8 mouse cellular contexts compared by ENCODE assay signal in the genomic region with DNA sequence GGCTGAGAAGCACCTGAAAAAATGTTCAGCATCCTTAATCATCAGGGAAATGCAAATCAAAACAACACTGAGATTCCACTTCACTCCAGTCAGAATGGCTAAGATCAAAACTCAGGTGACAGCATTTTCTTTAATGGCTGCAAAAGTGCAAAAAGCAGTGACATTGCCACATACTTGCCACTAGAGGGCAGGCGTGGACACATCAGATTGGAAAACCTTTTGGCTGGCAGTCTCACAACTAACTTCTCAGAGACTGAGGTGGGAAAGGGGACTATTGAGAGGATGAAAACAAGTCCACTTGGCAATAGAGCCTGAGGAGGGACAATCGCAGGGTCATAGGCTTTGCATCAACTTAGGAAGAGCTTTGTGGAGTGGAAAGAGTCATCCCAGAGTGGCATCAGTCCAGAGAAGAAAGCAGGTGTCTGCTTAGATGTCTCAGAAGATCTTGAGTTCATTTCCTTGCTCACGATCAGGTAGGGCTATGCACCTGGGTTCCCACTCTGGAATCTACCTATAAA. TPM values are rescaled to one million over a fixed set of nuclear protein-coding genes. Genes with fewer than 3 reads are reported as not detected.
DNase-seq lines count a peak whose midpoint lies in the region; ATAC-seq lines count a peak whose summit lies in the region.

No protein-coding gene starts in this region.

- no peak for ATAC-seq in cerebellum, adult (ENCODE audit: insufficient number of reproducible peaks, low FRiP score, low TSS enrichment)
- ATAC-seq in megakaryocyte, adult 5-6 weeks (ENCODE audit: poor library complexity, severe bottlenecking): peak; percentile 72

- peak; percentile 43 for DNase-seq in cerebellum, adult 11 months
- peak; percentile 33 for DNase-seq in left cerebral cortex, postnatal 4 days
- no peak for DNase-seq in left cerebral cortex, postnatal 36 days (ENCODE audit: low spot score in 2 of 2)
- DNase-seq in c-Kit-positive CD71-negative TER-119-negative erythroid progenitor cells, embryonic 14.5 days (ENCODE audit: low read depth): peak; percentile 31
- peak; percentile 46 for DNase-seq in heart, postnatal 4 days
- DNase-seq in natural killer cell, adult 2 months (ENCODE audit: low spot score in 2 of 2): no peak

- intact Hi-C loops in left cerebral cortex, postnatal 4 days (cut with DNase I): no loop called here
- intact Hi-C loops in left cerebral cortex, postnatal 36 days (cut with DNase I): loop anchor here (2.0 kb wide), 1 partner anchor 25 kb away; a partner anchor contains a TSS

RNA-seq across cellular contexts. Expression of a gene that starts 25.0 kb away (rescaled TPM):
- total RNA-seq in left cerebral cortex, postnatal 4 days (2021): 10 to 100 TPM; 82.2 to 85.4 TPM
- total RNA-seq in left cerebral cortex, postnatal 36 days (2021): 10 to 100 TPM; 28.1 to 34.6 TPM
- under 1 TPM; 0.38 to 0.60 TPM for total RNA-seq in heart, postnatal 4 days (2021)
- not detected in 2 replicates for total RNA-seq in megakaryocyte, adult 5-6 weeks (2015)
- total RNA-seq in megakaryocyte, adult 5-6 weeks (2017): not detected in 2 replicates

Comparison
In these comparisons a context has a peak if more than half of its experiments do, and no peak if none do; other contexts are left out.
1. DNase-seq: peak in cerebellum, adult 11 months (single experiment), left cerebral cortex, postnatal 4 days (single experiment), c-Kit-positive CD71-negative TER-119-negative erythroid progenitor cells, embryonic 14.5 days (single experiment) and heart, postnatal 4 days (single experiment); none in left cerebral cortex, postnatal 36 days (0 of 2) and natural killer cell, adult 2 months (0 of 2).
2. RNA of a gene that starts 25.0 kb away (total RNA-seq): 82.2 to 85.4 TPM in left cerebral cortex, postnatal 4 days and 28.1 to 34.6 TPM in left cerebral cortex, postnatal 36 days; 0.38 to 0.60 TPM in heart, postnatal 4 days and not detected in megakaryocyte, adult 5-6 weeks; every median in the first group is over 10 times any median in the second.